Mouse (Mus musculus): Measurements from ENCODE around the gene Pde4c. TPM values are rescaled to one million over a fixed set of nuclear protein-coding genes. Genes with fewer than 3 reads are reported as not detected.

The Pde4c gene
- total RNA-seq, 2 experiments from 2014 or later: 1.4 to 2.0 TPM

DNA sequence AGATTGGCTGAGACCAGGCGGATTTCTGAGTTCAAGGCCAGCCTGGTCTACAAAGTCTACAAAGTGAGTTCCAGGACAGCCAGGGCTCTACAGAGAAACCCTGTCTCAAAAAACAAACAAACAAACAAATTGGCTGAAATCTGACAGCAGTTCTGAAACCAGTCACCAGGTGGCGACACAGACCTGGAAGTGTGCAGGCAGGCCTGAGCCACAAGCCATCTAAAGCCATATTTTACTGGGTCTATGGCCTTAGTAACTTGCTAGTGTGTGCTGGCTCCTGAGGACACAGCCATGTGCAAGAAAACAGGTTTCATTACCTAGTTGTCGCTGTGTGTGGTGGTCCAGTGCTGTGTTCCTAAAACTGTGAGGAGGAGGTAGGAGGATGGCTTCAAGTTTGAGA, 2.8 kb upstream of the Pde4c start:
- peak; percentile 73 to 95 for DNase-seq

GRCm38 (mm10) chr8:70721601-70722000, 1.9 kb upstream of the Pde4c start:
- DNase-seq: no peak

DNA sequence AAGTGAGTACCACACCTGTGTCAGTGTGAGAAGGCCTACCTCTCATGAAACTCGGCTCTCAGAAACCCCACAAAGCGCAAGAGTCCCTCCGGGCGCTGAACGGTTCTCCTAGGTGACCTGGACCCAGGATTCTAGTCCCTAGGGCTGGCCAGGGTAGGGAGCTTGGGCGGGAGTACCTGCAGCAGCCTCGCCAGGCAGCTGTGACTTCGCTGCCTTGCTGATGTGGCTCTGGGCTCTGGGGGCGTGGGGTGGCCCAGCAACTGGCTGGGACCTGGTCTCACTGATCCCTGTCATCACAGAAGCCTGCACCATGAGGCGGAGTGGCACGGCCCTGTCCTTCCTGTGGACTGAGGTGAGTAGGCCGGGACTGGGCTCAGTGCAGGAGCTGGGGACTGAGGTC, 696 bp downstream of the Pde4c start:
- no peak for DNase-seq

- DNase-seq: peak in 1 of 2 experiments; percentile 52
Measured at GRCm38 (mm10) chr8:70725792-70726447, 2.4 kb downstream of the Pde4c start.

DNA sequence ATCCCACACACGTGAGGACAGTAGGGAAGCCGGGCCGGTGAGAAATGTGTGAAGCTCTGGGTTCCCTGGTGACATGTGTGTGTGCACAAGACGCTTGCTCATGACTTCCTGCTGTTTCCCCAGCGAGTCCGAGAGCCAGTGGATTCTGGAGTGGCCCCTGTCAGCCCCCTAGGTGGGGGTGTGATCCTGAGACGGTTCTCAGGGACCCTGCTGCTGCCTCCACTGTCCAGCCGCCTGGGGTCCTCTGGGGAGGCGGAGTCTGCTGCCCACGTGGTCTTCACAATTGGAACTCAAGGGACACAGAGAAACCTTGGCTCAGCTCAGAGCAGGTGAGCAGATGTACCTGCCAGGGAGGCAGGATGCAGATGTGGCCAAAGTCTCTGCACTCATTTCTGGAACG, 3.2 kb downstream of the Pde4c start:
- DNase-seq: no peak

DNA sequence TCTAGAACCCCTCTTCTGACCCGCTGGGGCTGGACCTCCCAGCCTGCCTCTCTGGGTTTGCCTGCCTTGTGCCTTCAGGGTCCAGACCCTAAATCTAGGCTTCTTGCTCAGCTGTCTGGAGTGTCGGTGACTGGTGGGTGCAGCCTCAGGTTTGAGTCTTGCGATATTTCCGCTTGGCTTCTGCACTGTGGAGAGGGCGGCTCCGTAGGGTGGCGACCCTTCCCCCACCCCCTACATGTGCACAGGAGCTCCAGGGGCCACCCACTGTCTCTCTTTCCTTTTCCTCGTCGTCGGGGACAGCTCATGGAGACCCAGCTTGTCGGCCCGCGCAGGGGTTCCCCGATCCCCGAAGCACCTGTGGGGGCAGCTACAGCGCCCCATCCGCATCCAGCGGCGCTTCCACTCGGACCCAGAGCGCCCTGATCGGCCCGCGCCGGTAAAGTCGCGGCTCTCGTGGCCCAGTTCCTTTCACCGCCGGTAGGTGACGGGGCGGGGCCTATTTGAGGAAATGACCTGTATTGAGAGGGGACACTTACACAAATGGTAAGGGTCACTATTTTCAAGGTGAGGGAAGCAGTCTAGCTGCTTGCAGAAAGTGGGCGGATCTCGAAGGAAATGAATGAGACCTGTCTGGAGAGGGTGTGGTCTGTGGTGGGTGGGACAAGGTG, 6.4 kb downstream of the Pde4c start:
- DNase-seq: no peak

- no peak for DNase-seq
Measured at GRCm38 (mm10) chr8:70730956-70731355, 7.4 kb downstream of the Pde4c start.

GRCm38 (mm10) chr8:70737705-70738104, 14.2 kb downstream of the Pde4c start:
- DNase-seq: no peak

- no peak for DNase-seq
Measured at GRCm38 (mm10) chr8:70738211-70738610, 14.7 kb downstream of the Pde4c start.

GRCm38 (mm10) chr8:70741661-70742060, 18.1 kb downstream of the Pde4c start:
- peak in 1 of 2 experiments; percentile 21 for DNase-seq

- peak in 1 of 2 experiments; percentile 29 for DNase-seq
Measured at GRCm38 (mm10) chr8:70742176-70742575, 18.7 kb downstream of the Pde4c start.

DNA sequence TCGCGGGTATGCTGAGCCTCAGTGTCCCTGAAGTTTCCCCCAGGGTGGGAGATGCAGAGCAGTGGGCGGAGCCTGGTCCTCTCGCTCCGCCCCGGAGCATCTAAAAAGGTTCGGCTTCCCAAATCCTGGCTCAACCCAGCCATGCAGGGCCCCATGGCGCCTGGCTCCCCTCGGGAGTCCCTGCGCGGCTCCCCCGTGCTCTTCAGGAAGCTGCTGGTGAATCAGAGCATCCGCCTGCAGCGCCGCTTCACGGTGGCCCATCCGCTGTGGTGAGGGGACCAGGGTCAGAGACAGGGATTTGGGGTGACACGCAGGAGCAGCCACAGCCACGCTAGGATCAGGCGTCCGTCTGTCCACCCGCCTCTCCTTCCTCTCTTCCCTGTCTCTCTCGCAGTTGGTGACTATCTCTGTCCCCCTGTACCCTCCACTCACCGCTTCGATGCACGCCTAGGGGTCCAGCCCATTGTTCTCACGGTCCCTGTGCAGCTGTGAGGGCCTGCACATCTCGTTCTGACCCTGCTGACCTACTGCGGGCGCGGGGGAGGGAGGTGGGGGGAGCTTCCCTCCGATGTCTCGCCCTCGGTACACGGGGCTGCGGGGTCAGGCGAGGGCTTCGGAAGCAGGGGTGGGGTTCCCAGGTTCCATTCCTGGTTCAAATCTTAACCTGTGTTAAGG, 19.6 kb downstream of the Pde4c start:
- peak; percentile 53 to 65 for DNase-seq

GRCm38 (mm10) chr8:70743656-70744590, 20.4 kb downstream of the Pde4c start:
- peak; percentile 85 to 91 for DNase-seq

DNA sequence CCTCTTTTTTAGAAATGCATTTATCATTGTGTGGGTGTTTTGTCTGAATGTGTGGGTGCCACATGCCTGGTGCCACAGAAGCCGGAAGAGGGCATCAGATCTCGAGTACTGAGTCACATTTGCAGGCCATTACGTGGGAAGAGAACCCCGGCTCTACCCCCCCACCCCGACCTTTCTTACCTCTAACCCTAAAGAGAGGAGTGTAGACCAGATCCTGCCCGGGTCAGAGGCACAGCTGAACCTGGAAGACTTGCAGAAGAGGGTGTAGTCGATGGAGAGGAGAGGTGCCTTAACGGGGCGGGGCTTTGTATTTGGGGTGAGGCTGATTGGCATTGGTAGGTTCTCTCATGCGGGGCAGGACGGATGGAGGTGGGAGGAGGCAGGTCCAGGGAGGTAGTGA, 21.3 kb downstream of the Pde4c start:
- peak in 1 of 2 experiments; percentile 20 for DNase-seq

- no peak for DNase-seq
Measured at GRCm38 (mm10) chr8:70745691-70746220, 22.2 kb downstream of the Pde4c start.

DNA sequence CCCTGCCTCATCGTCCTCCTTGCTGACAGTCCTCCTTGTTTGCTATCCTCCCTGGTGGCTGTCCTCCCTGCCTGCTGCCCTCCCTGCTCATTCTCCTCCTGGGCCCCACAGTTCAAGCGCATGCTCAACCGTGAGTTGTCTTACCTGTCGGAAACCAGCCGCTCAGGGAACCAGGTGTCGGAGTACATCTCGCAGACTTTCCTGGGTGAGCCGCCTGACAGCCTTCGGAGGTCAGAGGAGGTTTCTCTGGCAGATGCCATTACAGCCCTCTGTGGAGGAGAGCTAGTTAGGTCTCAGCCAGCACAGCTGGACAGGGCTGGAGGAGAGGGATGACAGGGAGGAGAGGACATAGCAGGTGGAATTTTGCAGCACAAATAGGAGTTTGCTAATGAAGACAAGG, 23.2 kb downstream of the Pde4c start:
- no peak for DNase-seq

DNA sequence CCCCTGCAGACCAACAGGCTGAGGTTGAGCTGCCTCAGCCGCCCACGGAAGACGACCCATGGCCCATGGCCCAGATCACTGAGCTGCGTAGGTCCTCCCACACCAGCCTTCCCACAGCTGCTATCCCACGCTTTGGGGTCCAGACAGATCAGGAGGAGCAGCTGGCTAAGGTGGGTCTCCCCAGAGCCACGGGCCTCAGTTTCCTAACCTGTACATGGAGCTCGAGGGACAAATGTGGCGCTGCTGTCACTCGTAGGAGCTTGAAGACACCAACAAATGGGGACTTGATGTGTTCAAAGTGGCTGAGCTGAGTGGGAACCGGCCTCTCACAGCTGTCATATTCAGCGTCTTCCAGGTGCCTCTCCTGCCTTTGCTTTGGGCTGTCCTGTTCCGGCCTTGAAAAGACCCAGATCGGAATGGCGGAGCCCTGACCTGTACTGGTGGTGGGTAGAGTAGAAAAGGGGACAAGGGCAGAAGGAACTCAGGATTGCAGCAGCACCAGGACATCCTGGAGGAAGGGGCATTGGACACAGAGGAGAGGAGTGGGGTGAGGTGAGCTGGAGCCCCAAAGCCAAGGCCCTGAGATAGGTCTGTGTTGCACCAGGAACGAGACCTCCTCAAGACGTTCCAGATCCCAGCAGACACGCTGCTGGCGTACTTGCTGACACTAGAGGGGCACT, 23.8 kb downstream of the Pde4c start:
- no peak for DNase-seq

DNA sequence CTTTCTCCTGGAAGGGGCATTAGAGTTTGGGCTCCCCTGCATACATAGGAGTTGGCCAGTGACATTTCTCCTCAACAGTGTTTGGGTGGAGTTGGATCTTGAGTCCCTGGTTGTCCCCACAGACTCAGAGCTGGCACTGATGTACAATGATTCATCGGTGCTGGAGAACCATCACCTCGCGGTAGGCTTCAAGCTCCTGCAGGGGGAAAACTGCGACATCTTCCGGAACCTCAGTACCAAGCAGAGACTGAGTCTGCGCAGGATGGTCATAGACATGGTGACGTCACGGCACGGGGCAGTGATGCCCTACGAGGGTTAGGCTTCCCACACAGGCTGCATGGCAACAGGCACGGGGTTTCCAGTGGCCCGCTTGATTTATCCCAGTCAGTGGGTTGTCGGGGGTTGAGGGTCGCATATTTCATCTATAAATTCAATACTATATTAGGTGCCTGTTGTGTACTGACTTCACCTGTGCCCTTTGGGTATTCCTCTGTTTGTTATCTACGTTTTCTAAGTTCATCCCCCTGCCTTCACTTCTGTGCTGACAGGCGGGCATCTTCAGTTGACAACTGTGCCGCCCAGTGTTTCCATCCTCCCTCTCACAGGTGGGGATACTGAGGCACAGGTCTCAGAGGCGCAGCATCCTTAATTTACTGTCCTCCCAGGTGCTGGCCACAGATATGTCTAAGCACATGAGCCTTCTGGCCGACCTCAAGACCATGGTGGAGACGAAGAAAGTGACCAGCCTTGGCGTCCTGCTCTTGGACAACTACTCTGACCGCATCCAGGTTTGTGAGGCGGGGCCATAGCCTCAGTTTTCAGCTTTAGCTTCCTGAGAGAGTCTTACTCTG, 25.0 kb downstream of the Pde4c start:
- DNase-seq: no peak

GRCm38 (mm10) chr8:70749097-70749674, 25.7 kb downstream of the Pde4c start:
- DNase-seq: peak in 1 of 2 experiments; percentile 4

- peak; percentile 53 to 67 for DNase-seq
Measured at GRCm38 (mm10) chr8:70750128-70750680, 26.7 kb downstream of the Pde4c start.

Measured in heart, adult 18-20 months (tissue).